Comparison of ENCODE assay signal across 8 mouse cellular contexts in genomic region chrX:12761626-12762333, GRCm38 (mm10). TPM values are rescaled to one million over a fixed set of nuclear protein-coding genes. Genes with fewer than 3 reads are reported as not detected.
A peak's percentile ranks its signal among the peaks of the same experiment; 100 is the strongest.
DNase-seq lines count a peak whose midpoint lies in the region; ATAC-seq and TF ChIP-seq lines count a peak whose summit lies in the region.

Med14 (minus strand) TSS chrX:12762073.

- TF ChIP-seq EP300 in ES-Bruce4 (IDR thresholded peaks at IDR 0.05; ENCODE audit: insufficient read depth, low read depth, low read length), result no peak

- H3K4me3 ChIP-seq in ES-Bruce4 (ENCODE audit: low read depth, low read length), result peak within 1 kb of the TSS; percentile 78
- peak within 1 kb of the TSS; percentile 67 for H3K4me3 ChIP-seq in forebrain, embryonic 12.5 days (replicated peaks)
- H3K4me3 ChIP-seq in heart, embryonic 16.5 days (ENCODE audit: low read length), result peak within 1 kb of the TSS; percentile 69
- peak within 1 kb of the TSS; percentile 77 for H3K4me3 ChIP-seq in liver, embryonic 15.5 days (replicated peaks)
- H3K4me3 ChIP-seq in neural tube, embryonic 11.5 days (ENCODE audit: low read depth, low read length), result peak within 1 kb of the TSS; percentile 62
- H3K4me3 ChIP-seq in stomach, embryonic 16.5 days (replicated peaks; ENCODE audit: low read length), result peak within 1 kb of the TSS; percentile 64

- peak; percentile 95 for ATAC-seq in forebrain, embryonic 12.5 days (ENCODE audit: low FRiP score)
- peak; percentile 95 for ATAC-seq in heart, embryonic 16.5 days (replicated peaks; ENCODE audit: extremely low read depth, insufficient read depth, low FRiP score)
- peak; percentile 96 for ATAC-seq in liver, embryonic 15.5 days (ENCODE audit: insufficient read depth)
- peak; percentile 94 for ATAC-seq in neural tube, embryonic 11.5 days (ENCODE audit: insufficient read depth, low FRiP score, low TSS enrichment)
- ATAC-seq in stomach, embryonic 16.5 days (ENCODE audit: insufficient read depth, low FRiP score), result peak; percentile 97

- peak within 1 kb of the TSS; percentile 74 for H3K27ac ChIP-seq in ES-Bruce4 (ENCODE audit: insufficient read depth, low read length)
- H3K27ac ChIP-seq in forebrain, embryonic 12.5 days, result peak within 1 kb of the TSS; percentile 97
- peak within 1 kb of the TSS; percentile 97 for H3K27ac ChIP-seq in heart, embryonic 16.5 days (ENCODE audit: low read length)
- H3K27ac ChIP-seq in liver, embryonic 15.5 days (replicated peaks), result peak within 1 kb of the TSS; percentile 96
- H3K27ac ChIP-seq in neural tube, embryonic 11.5 days (ENCODE audit: low read depth, low read length), result peak within 1 kb of the TSS; percentile 90
- peak within 1 kb of the TSS; percentile 96 for H3K27ac ChIP-seq in stomach, embryonic 16.5 days (ENCODE audit: low read length)

- 14% methylated on average over 62 of the region's 79 CpGs for WGBS in forebrain, embryonic 12.5 days
- 7% methylated on average over 41 of the region's 79 CpGs for WGBS in heart, embryonic 16.5 days
- 7% methylated on average over 77 of the region's 79 CpGs for WGBS in liver, embryonic 15.5 days (ENCODE audit: insufficient replicate concordance)
- WGBS in neural tube, embryonic 11.5 days, result 8% methylated on average over 36 of the region's 79 CpGs
- 3% methylated on average over 64 of the region's 79 CpGs for WGBS in stomach, embryonic 16.5 days

- no peaks in the 10 kb centered on the region for H3K27me3 ChIP-seq in ES-Bruce4 (ENCODE audit: control insufficient read depth, insufficient read depth, low read length, poor library complexity, severe bottlenecking)
- H3K27me3 ChIP-seq in forebrain, embryonic 12.5 days, result peaks cover 10% of the 10 kb centered on the region; the same call in 1 of the 2 replicates
- H3K27me3 ChIP-seq in heart, embryonic 16.5 days (ENCODE audit: control insufficient read depth, insufficient read depth, low read length), result peaks cover 15% of the 10 kb centered on the region
- H3K27me3 ChIP-seq in liver, embryonic 15.5 days, result peaks cover 12% of the 10 kb centered on the region; the same call in 1 of the 2 replicates
- peaks cover 4% of the 10 kb centered on the region; the same call in 1 of the 2 replicates for H3K27me3 ChIP-seq in neural tube, embryonic 11.5 days (ENCODE audit: control insufficient read depth, insufficient read depth, low read length)
- peaks cover 18% of the 10 kb centered on the region; the same call in 1 of the 2 replicates for H3K27me3 ChIP-seq in stomach, embryonic 16.5 days (ENCODE audit: control insufficient read depth, insufficient read depth, low read length)

- H3K36me3 ChIP-seq in ES-Bruce4 (ENCODE audit: control insufficient read depth, insufficient read depth, low read length, poor library complexity, severe bottlenecking), result no peaks in the 10 kb centered on the region
- no peaks in the 10 kb centered on the region for H3K36me3 ChIP-seq in forebrain, embryonic 12.5 days (replicated peaks)
- no peaks in the 10 kb centered on the region for H3K36me3 ChIP-seq in heart, embryonic 16.5 days (ENCODE audit: control insufficient read depth, insufficient read depth)
- no peaks in the 10 kb centered on the region for H3K36me3 ChIP-seq in liver, embryonic 15.5 days (replicated peaks)
- no peaks in the 10 kb centered on the region for H3K36me3 ChIP-seq in neural tube, embryonic 11.5 days (ENCODE audit: control insufficient read depth, insufficient read depth, low read length)
- no peaks in the 10 kb centered on the region for H3K36me3 ChIP-seq in stomach, embryonic 16.5 days (ENCODE audit: control insufficient read depth, insufficient read depth, low read length)

- H3K9me3 ChIP-seq in ES-Bruce4 (replicated peaks; ENCODE audit: control insufficient read depth, insufficient read depth, low read length, poor library complexity, severe bottlenecking), result no peaks in the 10 kb centered on the region
- no peaks in the 10 kb centered on the region for H3K9me3 ChIP-seq in forebrain, embryonic 12.5 days
- no peaks in the 10 kb centered on the region for H3K9me3 ChIP-seq in heart, embryonic 16.5 days (replicated peaks; ENCODE audit: control insufficient read depth, low read length)
- no peaks in the 10 kb centered on the region for H3K9me3 ChIP-seq in liver, embryonic 15.5 days (replicated peaks)
- H3K9me3 ChIP-seq in neural tube, embryonic 11.5 days (ENCODE audit: control insufficient read depth, low read length), result no peaks in the 10 kb centered on the region
- H3K9me3 ChIP-seq in stomach, embryonic 16.5 days (replicated peaks; ENCODE audit: control insufficient read depth, low read length), result no peaks in the 10 kb centered on the region

- TF ChIP-seq POLR2A in ES-Bruce4 (IDR thresholded peaks at IDR 0.05; ENCODE audit: insufficient read depth, low read length), result no peak

- TF ChIP-seq CTCF in ES-Bruce4 (IDR thresholded peaks at IDR 0.05; ENCODE audit: low read depth, low read length), result no peak

- DNase-seq in c-Kit-positive CD71-positive TER-119-positive erythroid progenitor cells, embryonic 14.5 days (ENCODE audit: low spot score), result peak; percentile 74
- DNase-seq in kidney, postnatal 36 days, result peak; percentile 87 to 88
- peak; percentile 90 for DNase-seq in neural tube, embryonic 11.5 days (ENCODE audit: low spot score)

- H3K4me1 ChIP-seq in ES-Bruce4 (ENCODE audit: control insufficient read depth, insufficient read depth, low read length), result no peaks in the 10 kb centered on the region
- peaks cover 11% of the 10 kb centered on the region for H3K4me1 ChIP-seq in forebrain, embryonic 12.5 days
- H3K4me1 ChIP-seq in heart, embryonic 16.5 days (ENCODE audit: control insufficient read depth, insufficient read depth, low read length), result peaks cover 4% of the 10 kb centered on the region
- peaks cover 20% of the 10 kb centered on the region for H3K4me1 ChIP-seq in liver, embryonic 15.5 days (replicated peaks)
- H3K4me1 ChIP-seq in neural tube, embryonic 11.5 days (ENCODE audit: control insufficient read depth, insufficient read depth, low read length), result no peaks in the 10 kb centered on the region
- H3K4me1 ChIP-seq in stomach, embryonic 16.5 days (ENCODE audit: control insufficient read depth, insufficient read depth, low read length), result 0 out of 2 replicates have a peak, but pooled peaks cover 6% of the 10 kb centered on the region

- peak within 1 kb of the TSS; percentile 86 for H3K9ac ChIP-seq in ES-Bruce4 (ENCODE audit: low read depth, poor library complexity, severe bottlenecking)
- peak within 1 kb of the TSS; percentile 77 for H3K9ac ChIP-seq in forebrain, embryonic 12.5 days
- H3K9ac ChIP-seq in heart, embryonic 16.5 days (ENCODE audit: low read length), result peak within 1 kb of the TSS; percentile 85
- H3K9ac ChIP-seq in liver, embryonic 15.5 days, result peak within 1 kb of the TSS; percentile 79
- H3K9ac ChIP-seq in neural tube, embryonic 11.5 days (ENCODE audit: low read length), result peak within 1 kb of the TSS; percentile 79
- peak within 1 kb of the TSS; percentile 83 for H3K9ac ChIP-seq in stomach, embryonic 16.5 days (ENCODE audit: low read length)

- H3K4me2 ChIP-seq in forebrain, embryonic 12.5 days, result peak within 1 kb of the TSS; percentile 53
- peak within 1 kb of the TSS; percentile 72 for H3K4me2 ChIP-seq in heart, embryonic 16.5 days (ENCODE audit: low read depth, low read length)
- H3K4me2 ChIP-seq in liver, embryonic 15.5 days, result peak within 1 kb of the TSS; percentile 74
- H3K4me2 ChIP-seq in neural tube, embryonic 11.5 days (ENCODE audit: low read depth), result peak within 1 kb of the TSS; percentile 53
- H3K4me2 ChIP-seq in stomach, embryonic 16.5 days (ENCODE audit: low read depth, low read length), result peak within 1 kb of the TSS; percentile 58

RNA-seq across cellular contexts. Expression of gene Med14, which starts in this region (rescaled TPM):
- 43.9 and 46.2 TPM in 2 replicates for polyA plus RNA-seq in ES-Bruce4 (2011; ENCODE audit: insufficient read depth, insufficient read length, low read depth, missing spikeins)
- polyA plus RNA-seq in forebrain, embryonic 12.5 days (2016; fragmentation: Nextera tagmentation; extraction: Ambion mirVana), result 21.8 and 24.9 TPM in 2 replicates
- 13.7 and 14.1 TPM in 2 replicates for polyA plus RNA-seq in heart, embryonic 16.5 days (2015; fragmentation: Nextera tagmentation; extraction: Ambion mirVana)
- 4.5 TPM in 2 replicates for polyA plus RNA-seq in liver, embryonic 15.5 days (2015; fragmentation: Nextera tagmentation; extraction: Ambion mirVana)
- 28.5 and 28.9 TPM in 2 replicates for polyA plus RNA-seq in neural tube, embryonic 11.5 days (2014; fragmentation: Nextera tagmentation; extraction: Ambion mirVana)
- polyA plus RNA-seq in stomach, embryonic 16.5 days (2015; fragmentation: Nextera tagmentation; extraction: Ambion mirVana), result 10.8 and 11.1 TPM in 2 replicates

Comparison
In these comparisons a context has a peak if more than half of its experiments do, and no peak if none do; other contexts are left out.
1. Peak in every context shown above with its lines: DNase-seq, ATAC-seq, H3K4me3 ChIP-seq and H3K27ac ChIP-seq.